Mouse (Mus musculus): Measurements from ENCODE around the gene Lpp.
A peak's percentile ranks its signal among the peaks of the same experiment; 100 is the strongest.

Gene Lpp

DNA sequence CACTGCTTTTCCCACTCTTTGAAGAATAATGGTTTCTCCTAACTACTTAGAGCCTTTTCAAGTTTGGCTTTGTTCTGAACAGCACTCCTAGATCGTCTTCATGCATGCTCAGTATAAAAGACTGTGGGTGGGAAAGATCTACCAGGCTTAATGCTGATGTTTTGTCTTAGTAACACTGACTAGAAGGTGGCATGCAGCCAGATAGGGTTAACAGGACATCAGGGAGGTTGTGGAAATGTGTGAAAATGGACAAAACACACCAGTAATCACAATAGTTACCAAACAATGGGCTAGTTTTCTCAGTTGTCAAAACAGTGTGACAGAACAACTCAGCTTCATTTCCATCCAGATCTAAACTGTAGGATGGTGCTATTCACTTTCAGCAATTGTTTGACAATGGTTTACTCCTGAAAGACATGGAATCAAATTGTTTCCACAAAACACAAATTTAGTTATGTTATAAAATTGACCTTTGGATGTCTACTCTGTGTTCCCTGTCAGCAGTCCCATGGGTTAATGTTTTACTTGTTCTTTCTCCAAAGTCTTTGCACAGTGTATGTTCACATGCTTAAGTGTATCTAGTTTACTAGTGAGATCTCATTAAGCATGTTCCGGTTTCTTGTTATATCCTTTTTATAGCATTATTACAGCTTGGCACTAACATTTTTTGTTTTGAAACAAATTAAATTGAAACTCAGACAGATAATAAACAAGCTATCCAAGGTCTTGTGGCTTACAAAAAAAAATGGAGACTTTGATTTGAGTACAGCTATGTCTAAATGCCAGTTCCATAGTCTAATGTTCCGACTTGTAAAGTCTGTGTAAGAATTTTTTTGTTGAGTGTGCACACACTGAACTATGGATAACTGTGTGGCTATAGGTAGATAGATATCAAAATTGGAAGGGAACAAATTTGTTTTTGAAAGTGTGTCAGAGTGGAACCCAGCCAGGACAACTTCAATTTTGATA, 229.2 kb downstream of the Lpp start:
- DNase-seq (ENCODE audit: low spot score in 2 of 2): no peak

DNA sequence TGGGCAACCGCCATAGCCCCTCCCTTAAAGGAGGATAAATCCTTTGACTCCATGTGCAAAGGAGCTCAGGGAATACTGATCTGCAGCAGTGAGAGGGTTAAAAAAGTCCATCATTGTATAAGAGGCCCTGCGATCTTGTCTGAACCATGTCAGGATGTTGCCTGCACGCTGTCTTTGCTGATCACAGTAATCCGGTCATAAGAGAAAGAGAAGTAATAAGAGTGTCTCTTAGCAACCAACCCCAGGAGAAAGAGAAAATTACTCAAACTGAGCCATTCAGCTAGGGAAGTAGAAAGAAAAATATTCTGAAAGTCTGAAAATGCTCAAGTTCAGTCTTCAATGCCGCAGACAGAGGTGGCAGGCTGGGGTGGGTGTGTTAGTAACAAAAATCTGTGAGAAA, 231.0 kb downstream of the Lpp start:
- no peak for DNase-seq (ENCODE audit: low spot score in 2 of 2)

DNA sequence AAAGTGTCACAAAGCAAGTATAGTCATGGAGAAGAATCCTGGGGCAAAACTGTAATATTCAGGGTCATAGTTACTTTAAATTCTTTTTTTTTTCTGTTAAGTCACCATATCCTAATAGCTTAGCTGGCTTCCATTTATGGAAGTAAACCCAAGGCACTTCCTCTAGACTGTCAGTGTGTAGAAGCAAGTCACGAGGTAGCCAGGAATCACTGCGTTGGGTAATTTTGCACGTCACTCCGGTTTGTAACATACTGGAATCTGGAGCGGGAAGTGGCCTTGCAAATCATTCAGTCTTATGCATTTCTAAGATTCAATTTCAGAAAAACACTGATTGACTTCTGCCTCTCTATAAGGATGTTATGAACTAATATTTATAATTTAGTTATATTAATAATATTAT, 232.3 kb downstream of the Lpp start:
- DNase-seq (ENCODE audit: low spot score in 2 of 2): no peak

DNA sequence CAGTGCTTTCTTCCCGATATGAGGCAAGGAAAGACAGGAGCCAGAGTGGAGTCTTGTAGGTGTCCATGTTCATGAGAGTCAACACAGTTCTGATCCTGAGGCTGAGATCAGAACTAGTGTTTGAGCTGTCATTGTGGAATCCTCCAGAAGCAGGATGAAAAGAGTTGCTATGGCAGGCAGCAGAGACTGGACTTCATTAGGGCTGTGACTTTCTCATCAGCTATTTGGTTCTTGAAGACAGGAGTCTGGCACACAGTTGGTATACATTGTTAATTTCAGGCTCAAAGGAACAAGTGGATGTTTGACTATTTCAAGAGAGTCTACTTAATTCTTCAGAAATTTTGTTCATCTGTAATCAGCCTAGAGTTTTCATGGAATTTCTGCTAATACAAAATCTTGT, 235.5 kb downstream of the Lpp start:
- no peak for DNase-seq (ENCODE audit: low spot score in 2 of 2)

DNA sequence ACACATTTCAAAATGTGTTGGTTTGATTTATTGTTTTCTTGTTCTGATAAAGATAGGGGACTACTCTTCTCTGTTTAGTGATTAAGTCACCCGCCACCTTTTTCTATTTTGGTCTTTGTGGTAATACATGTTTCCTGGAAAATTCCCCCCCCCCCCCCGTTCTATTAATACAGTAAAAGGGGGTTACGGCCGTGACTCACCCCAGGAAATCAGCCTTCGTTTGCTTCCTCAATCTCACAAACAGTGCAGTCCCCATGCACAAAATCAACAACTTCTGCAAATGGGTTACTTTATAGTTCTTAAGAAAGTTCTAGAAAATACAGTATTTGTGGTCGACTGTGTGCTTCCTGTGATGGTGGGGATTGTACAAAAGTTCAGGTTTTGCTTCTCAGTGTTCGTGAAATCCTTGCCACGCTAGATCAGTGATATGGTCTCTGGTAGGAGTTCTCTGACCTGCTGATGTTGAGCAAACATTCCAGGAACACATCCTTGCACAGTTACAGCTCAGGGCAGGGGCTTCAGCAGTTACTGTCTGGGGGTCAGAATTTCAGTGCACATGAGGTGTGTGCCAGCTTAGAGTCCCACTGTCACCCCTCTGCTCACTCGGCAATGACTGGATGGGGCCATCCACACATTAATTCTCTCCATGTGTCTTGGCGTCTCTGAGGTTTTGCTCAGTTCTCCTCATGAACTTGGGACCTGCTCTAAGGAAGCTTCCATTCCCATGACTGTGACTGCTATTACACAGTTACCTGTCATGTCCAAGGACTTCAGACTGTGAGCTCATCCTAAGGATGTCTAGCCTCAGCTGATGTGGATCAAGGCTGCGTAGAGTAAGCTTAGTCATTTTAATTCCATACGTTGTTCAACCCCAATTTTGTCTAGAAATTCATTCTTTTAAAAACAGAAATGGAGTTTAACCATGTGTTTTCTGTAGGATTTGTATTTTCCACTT, 236.2 kb downstream of the Lpp start:
- DNase-seq (ENCODE audit: low spot score in 2 of 2): no peak

DNA sequence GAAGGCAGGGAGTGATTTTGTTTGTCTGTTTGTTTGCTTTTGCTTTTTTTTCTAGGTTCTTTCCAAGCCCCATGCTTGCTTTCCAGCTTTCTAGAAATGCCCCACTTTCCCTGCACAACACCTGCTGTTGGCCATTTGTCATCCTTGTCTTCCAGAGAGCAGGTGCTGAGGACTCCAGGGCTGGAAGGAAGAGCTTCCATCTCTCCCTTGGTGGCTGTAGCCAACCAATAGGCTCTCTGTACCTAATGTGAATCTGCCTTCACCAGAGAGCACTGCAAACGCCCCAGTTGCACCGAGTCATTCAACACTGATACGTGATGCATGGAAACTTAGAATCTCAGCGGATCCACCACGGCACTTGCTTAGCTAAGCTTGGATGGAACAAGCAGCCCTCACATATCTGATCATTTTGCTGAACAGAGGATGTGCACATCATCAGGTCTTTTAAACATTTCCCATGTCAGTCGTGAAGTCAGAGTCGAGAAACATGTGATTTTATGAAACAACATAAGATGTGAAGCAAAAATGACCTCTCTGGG, 242.1 kb downstream of the Lpp start:
- no peak for DNase-seq (ENCODE audit: low spot score in 2 of 2)

DNA sequence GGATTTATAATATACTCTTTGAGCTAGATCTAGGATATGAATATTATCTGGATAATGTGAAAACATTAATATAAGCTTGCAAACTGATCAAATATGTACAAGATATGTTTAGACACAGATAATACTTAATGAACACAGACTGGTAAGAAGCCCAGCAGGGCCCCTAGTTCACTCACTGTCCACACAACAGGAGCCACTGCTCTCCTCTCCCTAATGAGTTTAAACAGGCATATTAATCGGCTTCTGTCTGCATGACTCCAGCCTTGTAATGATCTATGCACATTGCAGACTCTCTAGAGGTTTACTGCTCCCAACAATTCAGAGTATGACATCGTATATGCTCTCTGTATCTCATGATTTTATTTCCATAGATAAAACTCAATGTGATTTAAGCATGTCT, 243.6 kb downstream of the Lpp start:
- no peak for DNase-seq (ENCODE audit: low spot score in 2 of 2)

DNA sequence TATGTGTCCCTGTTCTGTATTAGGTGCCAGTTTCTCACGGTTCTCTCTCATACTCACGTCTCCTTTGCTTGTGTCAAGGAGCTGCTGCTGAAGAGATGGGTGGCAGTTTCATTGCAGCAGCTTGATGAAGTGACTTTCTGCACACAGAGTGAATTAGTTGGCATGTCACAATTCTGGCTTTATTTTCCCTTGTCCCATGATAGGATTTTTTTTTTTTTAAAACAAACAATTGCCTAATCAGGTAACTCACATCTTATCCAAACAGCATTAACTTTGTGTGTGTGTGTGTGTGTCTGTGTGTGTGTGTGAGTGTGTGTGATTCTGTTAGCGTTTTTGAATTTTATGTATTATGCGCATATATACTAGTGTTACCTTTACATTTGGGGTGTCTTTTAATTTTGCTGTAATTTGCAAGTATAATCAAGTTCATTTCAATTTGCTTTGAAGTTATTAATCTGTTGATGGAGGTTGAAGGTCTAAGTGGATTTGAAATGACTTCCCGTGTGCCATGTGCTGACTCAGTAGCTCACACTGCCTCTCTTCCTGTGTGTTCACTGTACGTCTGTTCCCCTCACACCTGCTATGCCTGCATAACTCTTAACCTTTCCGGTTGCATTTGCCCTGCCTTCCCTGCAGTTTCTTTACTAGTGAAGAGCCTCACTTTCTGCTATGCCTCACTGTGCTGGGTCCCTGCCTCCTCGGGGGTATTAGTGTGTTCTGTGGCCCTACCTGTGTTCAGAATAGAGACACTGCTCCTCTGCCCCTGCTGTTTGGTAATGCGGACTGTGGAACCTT, 247.9 kb downstream of the Lpp start:
- no peak for DNase-seq (ENCODE audit: low spot score in 2 of 2)

DNA sequence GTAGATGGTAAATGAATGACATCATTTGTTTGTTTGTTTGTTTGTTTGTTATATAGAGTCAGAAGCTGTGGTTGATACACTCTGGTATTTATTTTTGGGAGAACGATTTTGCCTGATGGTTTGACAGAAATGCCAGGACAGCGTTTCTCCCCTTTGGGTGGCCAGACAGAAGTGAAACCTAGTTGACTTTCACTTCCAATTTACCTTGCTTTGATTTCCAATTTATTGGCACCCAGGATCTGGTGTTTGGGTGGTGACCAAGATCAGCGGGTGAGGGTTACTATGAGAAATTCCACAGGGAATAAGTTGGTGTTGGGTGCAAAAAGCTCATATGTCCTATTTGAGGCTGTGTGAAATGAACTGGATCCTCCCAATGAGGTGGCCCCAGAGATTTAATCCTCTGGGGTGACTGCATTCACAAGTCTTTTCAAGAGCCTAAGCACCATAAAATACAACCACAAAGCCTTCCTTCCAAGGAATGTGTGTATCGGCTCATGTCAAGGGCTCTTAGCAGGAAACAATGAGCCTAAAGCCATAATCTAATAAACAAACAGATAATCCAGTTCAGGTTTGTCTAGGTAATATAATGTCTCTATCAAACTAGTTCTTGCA, 249.8 kb downstream of the Lpp start:
- DNase-seq (ENCODE audit: low spot score in 2 of 2): no peak

DNA sequence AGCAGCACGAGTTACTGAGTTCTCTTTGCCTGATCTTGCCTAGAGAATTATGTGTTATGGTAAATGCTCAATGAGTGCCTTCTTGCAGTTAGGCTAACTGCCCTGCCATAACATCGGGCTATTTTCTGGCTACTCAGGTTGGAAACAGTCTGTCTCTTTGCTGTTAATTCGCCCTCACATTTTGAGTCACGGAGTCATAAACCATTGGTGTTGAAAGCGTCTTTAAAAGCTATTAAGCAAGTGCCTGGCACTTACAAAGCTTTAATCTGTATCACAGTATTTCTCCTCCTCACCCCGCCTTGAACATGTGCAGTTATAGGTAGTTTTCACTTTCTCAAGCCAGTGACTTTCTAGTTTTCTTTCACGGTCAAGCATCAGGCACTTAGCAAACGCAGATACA, 250.8 kb downstream of the Lpp start:
- no peak for DNase-seq (ENCODE audit: low spot score in 2 of 2)

DNA sequence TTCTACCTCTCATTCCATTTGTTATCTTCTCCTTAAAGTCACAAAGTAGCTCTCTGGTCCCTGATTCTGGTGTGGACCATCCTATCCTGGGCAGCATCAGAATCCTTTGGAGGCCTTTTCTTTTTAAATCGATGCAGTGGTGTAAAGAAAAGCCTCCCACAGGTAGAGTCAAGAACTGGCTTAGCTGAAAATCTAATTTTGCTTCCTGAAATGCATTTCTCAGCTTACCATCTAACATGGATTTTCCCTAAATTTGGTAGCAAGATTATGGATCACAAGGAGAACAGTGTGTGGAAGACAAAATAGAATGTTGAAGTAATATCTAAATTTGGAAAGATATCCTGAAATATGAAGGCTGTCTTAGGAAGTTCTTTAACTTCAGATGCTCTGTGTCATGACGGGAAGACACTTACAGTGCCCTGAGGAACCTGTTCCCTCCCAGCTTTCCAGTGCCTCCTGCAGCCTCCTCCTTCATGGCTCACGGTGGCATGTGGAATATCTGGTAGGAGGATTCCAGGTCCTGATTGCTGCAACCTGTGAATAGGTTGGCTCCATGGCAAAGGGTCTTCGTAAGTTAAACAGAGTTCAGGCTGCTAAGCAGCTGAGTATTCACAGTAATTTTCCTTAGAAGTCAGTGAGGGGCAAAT, 251.6 kb downstream of the Lpp start:
- DNase-seq (ENCODE audit: low spot score in 2 of 2): no peak

DNA sequence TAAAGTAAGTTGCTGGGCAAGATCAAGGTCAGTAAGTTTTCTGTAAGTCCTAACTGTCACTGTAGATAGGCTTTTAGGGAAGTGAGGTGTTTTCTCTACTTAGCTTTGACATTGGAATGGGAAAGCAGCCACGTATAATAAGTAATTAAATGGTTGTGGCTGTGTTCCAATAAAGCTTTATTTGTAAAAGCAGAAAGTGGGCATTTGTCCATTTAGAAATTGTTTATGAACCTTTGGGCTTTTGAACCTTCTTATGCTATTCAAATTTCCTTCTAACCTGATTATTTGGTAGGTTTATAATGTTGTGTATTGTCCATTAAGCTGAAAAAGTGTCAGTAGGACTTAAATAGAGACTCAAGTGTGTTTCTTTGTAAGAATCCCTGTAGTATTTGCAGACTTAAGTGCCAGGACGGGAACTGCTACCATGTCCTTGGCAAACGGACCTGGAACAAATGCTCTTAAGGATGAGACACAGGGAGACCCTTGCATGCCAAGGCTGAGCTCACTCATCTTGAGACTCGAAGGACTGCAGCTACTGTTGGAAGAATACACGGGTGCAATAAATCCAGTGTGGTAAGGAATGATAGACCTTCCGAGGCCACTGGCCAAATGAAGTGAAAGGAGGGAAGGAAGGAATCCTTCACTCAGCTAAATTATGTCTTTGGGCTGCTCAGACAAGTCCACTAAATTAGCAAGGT, 252.7 kb downstream of the Lpp start:
- DNase-seq (ENCODE audit: low spot score in 2 of 2): no peak

DNA sequence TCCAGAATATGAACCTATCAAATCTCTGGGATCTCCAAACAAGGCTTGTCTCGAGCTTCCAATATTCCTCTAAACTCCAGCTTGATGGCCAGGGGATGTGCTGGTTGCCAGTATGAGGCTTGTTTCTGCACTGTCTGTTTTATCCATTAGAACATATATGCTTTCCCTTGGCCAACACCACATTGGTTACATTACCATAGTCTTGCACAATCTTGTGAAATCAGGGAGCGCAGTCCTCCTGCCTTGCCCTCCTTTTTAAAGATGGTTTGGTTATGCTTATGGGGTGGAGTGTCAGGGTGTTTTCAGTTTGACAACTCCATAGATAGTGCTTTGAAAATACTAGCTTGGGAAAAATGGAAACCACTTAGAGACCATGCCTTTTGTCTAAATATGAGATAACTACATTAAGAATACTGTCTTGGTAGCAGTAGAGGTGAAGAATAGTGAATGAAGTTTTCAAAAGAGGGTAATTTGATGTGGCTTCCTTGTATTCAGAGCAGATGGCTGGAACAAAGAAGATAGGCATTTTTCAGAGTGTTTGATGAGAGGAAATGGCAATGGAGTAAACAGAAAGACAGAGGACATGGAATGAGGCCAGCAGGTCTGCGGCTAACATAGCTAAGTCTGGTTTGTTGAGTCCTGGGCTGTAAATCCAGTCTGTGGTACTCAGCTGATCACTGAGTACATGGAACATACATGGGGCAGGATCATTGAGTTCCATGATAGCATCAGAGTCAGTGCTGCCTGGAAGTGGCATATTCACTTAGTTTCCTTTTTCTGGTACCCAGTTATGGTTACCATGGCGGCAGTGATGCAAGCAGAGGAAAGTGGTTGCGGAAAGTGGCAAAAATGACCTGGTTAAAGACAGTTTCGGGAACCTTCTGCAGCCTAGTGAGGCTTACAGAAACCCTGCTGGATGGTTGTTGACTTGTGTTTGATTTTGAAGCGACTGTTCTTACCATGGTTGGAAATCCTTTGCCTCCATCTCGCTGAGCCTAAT, 258.6 kb downstream of the Lpp start:
- no peak for DNase-seq (ENCODE audit: low spot score in 2 of 2)

DNA sequence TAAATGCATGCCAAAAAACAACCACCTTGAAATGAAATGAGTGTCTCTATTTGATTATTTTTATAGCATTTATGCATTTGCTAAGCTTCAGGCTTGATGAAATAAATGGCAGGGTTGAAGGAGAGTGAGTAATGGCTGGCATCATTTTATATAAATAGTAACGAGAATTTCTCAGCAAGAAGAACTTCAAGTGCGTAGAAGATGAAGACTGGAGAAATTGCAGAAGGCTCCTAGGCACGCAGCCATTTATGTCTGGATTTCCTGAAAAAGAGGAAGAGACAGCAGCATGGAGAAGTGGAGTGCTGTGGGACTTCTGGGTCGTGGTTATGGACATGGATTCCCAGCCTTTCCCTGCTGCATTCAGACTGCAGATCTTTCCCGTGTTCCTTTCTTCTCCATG, 259.7 kb downstream of the Lpp start:
- DNase-seq (ENCODE audit: low spot score in 2 of 2): peak in 1 of 2 experiments; percentile 35

DNA sequence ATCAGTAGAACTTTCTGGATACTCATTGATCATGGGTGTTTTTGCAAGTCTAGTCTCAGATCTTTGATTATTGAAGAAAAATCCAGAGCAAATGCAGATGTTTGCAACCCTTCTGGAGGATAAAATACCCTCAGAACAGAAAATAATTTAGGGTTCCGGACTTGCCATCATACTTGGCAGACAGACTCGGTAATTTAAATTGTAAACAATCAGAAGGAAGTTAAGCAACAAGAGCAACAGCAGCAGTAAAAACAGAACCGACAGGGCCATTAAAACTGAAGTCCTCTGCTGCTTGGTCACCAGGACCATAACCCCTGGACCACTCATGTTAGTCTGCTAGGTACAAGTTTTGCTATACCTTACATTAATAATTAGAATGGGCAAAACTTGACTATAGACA, 261.8 kb downstream of the Lpp start:
- no peak for DNase-seq (ENCODE audit: low spot score in 2 of 2)

DNA sequence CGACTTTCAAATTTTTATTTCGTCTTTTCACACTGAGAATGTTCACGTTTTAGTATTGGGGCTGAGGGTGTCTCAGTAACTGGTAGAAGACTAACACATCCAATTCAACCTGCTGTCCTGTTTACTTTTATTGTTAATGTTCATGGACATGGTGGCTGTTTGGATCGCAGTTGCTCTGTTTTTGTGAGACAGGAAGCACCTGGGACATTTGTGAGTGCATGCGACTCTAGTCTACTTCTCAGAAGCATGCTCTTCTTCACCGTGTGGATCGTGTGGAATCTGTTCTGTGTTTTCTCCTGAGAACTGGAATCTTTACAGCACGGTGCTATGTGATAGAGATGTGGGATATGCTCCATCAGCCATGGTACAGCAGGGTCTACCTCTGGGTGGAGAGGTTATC, 262.7 kb downstream of the Lpp start:
- no peak for DNase-seq (ENCODE audit: low spot score in 2 of 2)

DNA sequence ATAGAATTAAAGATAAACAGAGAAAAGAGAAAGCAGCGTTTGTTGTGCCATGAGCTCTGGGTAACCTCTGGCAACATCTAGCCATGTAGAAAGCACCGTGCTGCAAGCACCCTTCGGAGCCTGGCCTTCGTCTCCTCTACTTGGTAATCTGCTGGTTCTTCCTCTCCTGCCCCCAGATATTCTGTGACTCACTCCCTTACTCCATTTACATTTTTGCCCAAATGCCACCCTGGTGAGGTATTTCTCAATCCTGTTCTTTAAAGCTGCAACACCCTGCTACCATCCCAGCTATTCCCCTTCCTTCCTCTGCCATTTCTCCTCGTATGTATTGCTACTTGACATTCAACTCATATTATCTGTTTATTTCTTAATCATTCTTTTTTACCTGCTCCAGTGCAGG, 263.4 kb downstream of the Lpp start:
- no peak for DNase-seq (ENCODE audit: low spot score in 2 of 2)

DNA sequence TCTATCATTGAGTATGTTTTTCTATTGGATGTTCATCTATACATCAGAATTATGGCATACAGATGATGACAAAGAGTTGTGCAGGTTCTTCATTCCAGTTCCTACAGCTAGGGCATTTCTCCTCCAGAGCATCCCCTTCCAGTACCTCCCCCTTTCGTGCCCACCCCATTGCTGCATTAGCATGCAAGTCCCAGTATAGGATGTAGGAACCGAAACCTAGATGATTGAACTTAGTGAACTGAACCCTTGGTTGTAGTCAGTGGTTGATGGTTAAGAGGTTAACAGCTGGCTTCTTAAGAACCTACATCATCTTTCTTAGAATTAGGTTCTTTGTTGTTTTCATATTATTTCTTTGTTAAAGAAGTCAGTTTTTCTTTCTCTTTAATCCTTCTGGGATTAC, 265.7 kb downstream of the Lpp start:
- DNase-seq (ENCODE audit: low spot score in 2 of 2): no peak

DNA sequence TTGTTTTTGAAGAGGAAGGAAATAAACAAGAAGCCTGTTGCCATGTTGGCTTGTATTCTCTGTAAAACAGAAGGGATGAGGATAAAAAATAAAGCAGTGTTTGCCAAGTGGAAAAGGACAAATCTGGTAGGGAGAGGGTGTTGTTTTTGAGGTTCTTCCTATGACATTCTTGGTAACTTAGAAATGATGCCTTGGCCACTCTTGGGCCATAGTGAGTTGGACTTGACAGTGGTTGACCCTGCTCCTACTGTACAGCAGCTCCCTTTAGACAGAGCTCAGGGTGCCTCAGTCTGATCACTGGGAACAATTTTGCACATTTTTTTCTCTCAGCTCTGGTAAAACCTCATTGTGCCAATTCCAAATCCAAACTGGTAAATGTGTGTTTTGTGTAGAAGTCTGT, 270.8 kb downstream of the Lpp start:
- DNase-seq (ENCODE audit: low spot score in 2 of 2): no peak
